Mouse (Mus musculus) bone marrow macrophage, adult 2 months (primary cell): ENCODE results near the gene Arhgef18.

Source experiments
- CTCF ChIP-seq: IDR thresholded peaks from 2 replicates; pipeline ENCODE4 v1.5.1; 2012; ENCODE audit warnings: low read depth, mild to moderate bottlenecking, low read length, moderate library complexity
- POLR2A ChIP-seq: IDR thresholded peaks from 2 replicates; pipeline ENCODE4 v1.6.1; 2012; ENCODE audit warnings: mild to moderate bottlenecking, low read depth, low read length, borderline replicate concordance

GRCm38 (mm10) chr8:3421507-3421906, 28.7 kb downstream of the Arhgef18 start:
- TF ChIP-seq POLR2A: no peak
- no peak for TF ChIP-seq CTCF
